Mouse (Mus musculus) stomach, embryonic 14.5 days (tissue): ENCODE data around the gene Zfp385c. TPM values are rescaled to one million over a fixed set of nuclear protein-coding genes. Genes with fewer than 3 reads are reported as not detected.
A peak's percentile ranks its signal among the peaks of the same experiment; 100 is the strongest.

Experiments used
- ATAC-seq: fragments of 200-750 bp; cut with Nextera tagmentation; 2 replicates; pipeline ENCODE4 v1.8.0; 2017; ENCODE audit warnings: low read depth, moderate TSS enrichment; ENCODE audit not compliant: insufficient number of reproducible peaks, insufficient read depth, low FRiP score
- H3K27ac ChIP-seq: fragments of 300-500 bp; sonication (generic); 2 replicates; pipeline ENCODE4 v1.5.1; 2014; ENCODE audit warnings: mild to moderate bottlenecking, low read length, moderate library complexity, mixed read lengths
- H3K27me3 ChIP-seq: fragments of 300-500 bp; sonication (generic); 2 replicates; pipeline ENCODE4 v1.6.1; 2014; ENCODE audit warnings: low read length, control low read depth, mixed read lengths; ENCODE audit not compliant: control insufficient read depth, insufficient read depth
- H3K36me3 ChIP-seq: fragments of 300-500 bp; sonication (generic); 2 replicates; pipeline ENCODE4 v1.6.1; 2014; ENCODE audit warnings: mild to moderate bottlenecking, control low read depth, low read length, moderate library complexity, mixed read lengths; ENCODE audit not compliant: control insufficient read depth, insufficient read depth
- H3K4me1 ChIP-seq: fragments of 300-500 bp; sonication (generic); 2 replicates; pipeline ENCODE4 v1.6.1; 2014; ENCODE audit warnings: low read length, control low read depth, mixed read lengths; ENCODE audit not compliant: control insufficient read depth, insufficient read depth
- H3K4me2 ChIP-seq: fragments of 300-500 bp; sonication (generic); replicated peaks from 2 replicates; pipeline ENCODE4 v1.6.1; 2014; ENCODE audit warnings: low read depth, low read length, control low read depth
- H3K4me3 ChIP-seq: fragments of 300-500 bp; sonication (generic); 2 replicates; pipeline ENCODE4 v1.5.1; 2014; ENCODE audit warnings: low read depth, low read length, control low read depth
- H3K9ac ChIP-seq: fragments of 300-500 bp; sonication (generic); replicated peaks from 2 replicates; pipeline ENCODE4 v1.6.1; 2014; ENCODE audit warnings: low read depth, mild to moderate bottlenecking, control low read depth, low read length, moderate library complexity, mixed read lengths
- H3K9me3 ChIP-seq: fragments of 300-500 bp; sonication (generic); 2 replicates; pipeline ENCODE4 v1.6.1; 2016; ENCODE audit warnings: low read depth, low read length, control low read depth; ENCODE audit not compliant: control insufficient read depth
- WGBS: fragments of 180-500 bp; shearing (Covaris S2); extraction: QIAGEN DNeasy Blood & Tissue Kit; methylation state at CpG from one replicate; pipeline ENCODE4 v1.1.7; 2014; 5-methylcytosine and 5-hydroxymethylcytosine counted together
- polyA plus RNA-seq: library from polyadenylated mRNA; unstranded; fragments of >200 nt; fragmentation: Nextera tagmentation; extraction: Ambion mirVana; gene quantifications from 2 replicates; pipeline ENCODE4 v1.2.1, GENCODE M21; 2014

Zfp385c gene
- polyA plus RNA-seq, 1 experiment from 2014 or later: not detected

GRCm38 (mm10) chr11:100703851-100704531 lies 11.7 kb upstream of the Zfp385c start, which contains the start of gene Dhx58:
Gene Dhx58 (minus strand): TSS chr11:100704271.
- 68% methylated on average over 7 of the region's 7 CpGs for WGBS
- Histone ChIP-seq H3K36me3 (peaks cover 41% of the 10 kb centered on the region), H3K4me2 (0 out of 2 replicates have a peak within 1 kb of the TSS, but pooled peaks have one; percentile 33), H3K4me3 (no peak within 1 kb of the TSS), H3K9ac (no peak within 1 kb of the TSS), H3K27ac (no peak within 1 kb of the TSS), H3K9me3 (no peaks in the 10 kb centered on the region), H3K4me1 (peaks cover 3% of the 10 kb centered on the region; the same call in 1 of the 2 replicates), H3K27me3 (no peaks in the 10 kb centered on the region)
- no peak for ATAC-seq

GRCm38 (mm10) chr11:100703366-100703765 lies 11.1 kb upstream of the Zfp385c start:
- H3K36me3 ChIP-seq: peaks cover 35% of the 10 kb centered on the region
- ATAC-seq: no peak
- H3K27me3 ChIP-seq: no peaks in the 10 kb centered on the region
- no peak overlapping the region for H3K4me3 ChIP-seq
- 0 out of 2 replicates have a peak overlapping the region, but pooled peaks have one; percentile 33 for H3K4me2 ChIP-seq
- WGBS: 60% methylated on average over 11 of the region's 11 CpGs
- no peak overlapping the region for H3K27ac ChIP-seq
- no peak overlapping the region for H3K9ac ChIP-seq
- H3K9me3 ChIP-seq: no peaks in the 10 kb centered on the region
- peaks cover 3% of the 10 kb centered on the region; the same call in 1 of the 2 replicates for H3K4me1 ChIP-seq

- Histone ChIP-seq H3K27ac (no peak overlapping the region), H3K9ac (0 out of 2 replicates have a peak overlapping the region, but pooled peaks have one; percentile 2), H3K4me1 (peaks cover 3% of the 10 kb centered on the region; the same call in 1 of the 2 replicates), H3K36me3 (peaks cover 30% of the 10 kb centered on the region), H3K4me3 (no peak overlapping the region), H3K4me2 (peak overlapping the region; percentile 33; the same call in 1 of the 2 replicates), H3K27me3 (no peaks in the 10 kb centered on the region), H3K9me3 (no peaks in the 10 kb centered on the region)
- 38% methylated on average over 7 of the region's 7 CpGs for WGBS
- no peak for ATAC-seq
These were observed 10.7 kb upstream of the Zfp385c start for GRCm38 (mm10) chr11:100702906-100703305.

GRCm38 (mm10) chr11:100702081-100702851 lies 10.0 kb upstream of the Zfp385c start:
- no peak overlapping the region for H3K27ac ChIP-seq
- H3K27me3 ChIP-seq: no peaks in the 10 kb centered on the region
- H3K4me3 ChIP-seq: no peak overlapping the region
- 36% methylated on average over 19 of the region's 19 CpGs for WGBS
- H3K4me1 ChIP-seq: peaks cover 3% of the 10 kb centered on the region; the same call in 1 of the 2 replicates
- H3K9ac ChIP-seq: 0 out of 2 replicates have a peak overlapping the region, but pooled peaks have one; percentile 2
- H3K4me2 ChIP-seq: peak overlapping the region; percentile 33; the same call in 1 of the 2 replicates
- no peaks in the 10 kb centered on the region for H3K9me3 ChIP-seq
- peak; percentile 8; the same call in 1 of the 2 replicates for ATAC-seq
- peaks cover 24% of the 10 kb centered on the region for H3K36me3 ChIP-seq

GRCm38 (mm10) chr11:100701301-100701700 lies 9.0 kb upstream of the Zfp385c start:
- Histone ChIP-seq H3K4me1 (peaks cover 3% of the 10 kb centered on the region; the same call in 1 of the 2 replicates), H3K27ac (no peak overlapping the region), H3K9me3 (no peaks in the 10 kb centered on the region), H3K27me3 (no peaks in the 10 kb centered on the region), H3K36me3 (peaks cover 14% of the 10 kb centered on the region), H3K9ac (no peak overlapping the region), H3K4me3 (peak overlapping the region; percentile 16; the same call in 1 of the 2 replicates), H3K4me2 (peak overlapping the region; percentile 33)
- no peak for ATAC-seq
- WGBS: 6% methylated on average over 14 of the region's 14 CpGs

GRCm38 (mm10) chr11:100700710-100701109 lies 8.5 kb upstream of the Zfp385c start:
- H3K27me3 ChIP-seq: no peaks in the 10 kb centered on the region
- no peak overlapping the region for H3K9ac ChIP-seq
- H3K4me3 ChIP-seq: no peak overlapping the region
- no peak overlapping the region for H3K27ac ChIP-seq
- no peak for ATAC-seq
- H3K4me2 ChIP-seq: no peak overlapping the region
- 74% methylated on average over 3 of the region's 3 CpGs for WGBS
- H3K36me3 ChIP-seq: peaks cover 8% of the 10 kb centered on the region; the same call in 1 of the 2 replicates
- peaks cover 3% of the 10 kb centered on the region; the same call in 1 of the 2 replicates for H3K4me1 ChIP-seq
- no peaks in the 10 kb centered on the region for H3K9me3 ChIP-seq

- H3K36me3 ChIP-seq: no peaks in the 10 kb centered on the region
- H3K9me3 ChIP-seq: no peaks in the 10 kb centered on the region
- ATAC-seq: no peak
- no peak overlapping the region for H3K27ac ChIP-seq
- no peaks in the 10 kb centered on the region for H3K27me3 ChIP-seq
- WGBS: 77% methylated on average over 7 of the region's 7 CpGs
- H3K4me1 ChIP-seq: peaks cover 3% of the 10 kb centered on the region; the same call in 1 of the 2 replicates
- no peak overlapping the region for H3K9ac ChIP-seq
- H3K4me2 ChIP-seq: no peak overlapping the region
- H3K4me3 ChIP-seq: no peak overlapping the region
These were observed 5.7 kb upstream of the Zfp385c start for GRCm38 (mm10) chr11:100697921-100698320.

- ATAC-seq: no peak
- WGBS: 32% methylated on average over 5 of the region's 5 CpGs
- H3K9ac ChIP-seq: no peak overlapping the region
- no peak overlapping the region for H3K4me2 ChIP-seq
- H3K36me3 ChIP-seq: no peaks in the 10 kb centered on the region
- no peak overlapping the region for H3K4me3 ChIP-seq
- H3K4me1 ChIP-seq: no peaks in the 10 kb centered on the region
- no peak overlapping the region for H3K27ac ChIP-seq
- no peaks in the 10 kb centered on the region for H3K9me3 ChIP-seq
- no peaks in the 10 kb centered on the region for H3K27me3 ChIP-seq
These were observed 2.7 kb upstream of the Zfp385c start for GRCm38 (mm10) chr11:100694926-100695325.
